In the genomic region with DNA sequence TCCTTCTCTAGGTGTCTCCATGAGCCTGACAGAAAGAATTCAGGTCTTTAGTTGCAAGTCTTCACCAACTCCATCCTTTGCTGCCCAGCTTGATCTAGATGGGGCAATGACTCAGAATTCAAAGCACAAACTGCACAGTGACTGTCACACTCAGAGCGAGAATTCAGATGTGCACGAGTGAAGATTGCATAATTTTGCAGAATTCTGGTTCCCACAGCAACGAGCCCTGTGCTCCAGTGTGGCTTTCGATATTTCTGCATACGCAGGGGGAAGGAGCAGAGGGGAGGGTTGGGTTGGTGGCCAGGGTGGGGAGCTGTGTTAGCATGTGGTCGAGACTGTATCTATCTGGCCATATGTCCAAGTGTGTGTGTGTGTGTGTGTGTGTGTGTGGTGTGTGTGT, we compare ENCODE assay signal across 10 mouse cellular contexts. TPM values are rescaled to one million over a fixed set of nuclear protein-coding genes. Genes with fewer than 3 reads are reported as not detected.
DNase-seq lines count a peak whose midpoint lies in the region; ATAC-seq and TF ChIP-seq lines count a peak whose summit lies in the region.
"Had no signal": no experiment of that assay in that cellular context is flagged by ENCODE, and none has a peak within 500 bp of the region (broad histone marks: within the 10 kb centered on the region; RNA-seq: fewer than 3 reads in every experiment).

No protein-coding gene starts in this region.

- no peak overlapping the region for H3K9ac ChIP-seq in midbrain, embryonic 11.5 days (ENCODE audit: low read length)
- no peak overlapping the region for H3K9ac ChIP-seq in midbrain, embryonic 13.5 days (replicated peaks)
- no peak overlapping the region for H3K9ac ChIP-seq in intestine, postnatal 0 days (ENCODE audit: low read depth, low read length)
- H3K9ac ChIP-seq: hindbrain, embryonic 14.5 days; limb, embryonic 15.5 days had no signal

- intact Hi-C loops in left cerebral cortex, postnatal 25 days (cut with DNase I) = no loop called here

- 75% methylated on average over 6 of the region's 6 CpGs for WGBS in midbrain, embryonic 11.5 days
- 69% methylated on average over 6 of the region's 6 CpGs for WGBS in midbrain, embryonic 13.5 days
- WGBS in intestine, postnatal 0 days = 61% methylated on average over 6 of the region's 6 CpGs

- H3K27ac ChIP-seq in midbrain, embryonic 11.5 days (ENCODE audit: low read depth, low read length) = no peak overlapping the region
- H3K27ac ChIP-seq in midbrain, embryonic 13.5 days = no peak overlapping the region
- no peak overlapping the region for H3K27ac ChIP-seq in intestine, postnatal 0 days (ENCODE audit: low read depth, low read length)
- H3K27ac ChIP-seq: hindbrain, embryonic 14.5 days; limb, embryonic 15.5 days had no signal

- peak; percentile 33 for DNase-seq in midbrain, embryonic 11.5 days (ENCODE audit: low spot score, missing footprints)
- peak; percentile 58 to 83 for DNase-seq in frontal cortex, postnatal 36 days (ENCODE audit: low spot score in 2 of 2)
- DNase-seq in left cerebral cortex, postnatal 25 days (ENCODE audit: low spot score in 2 of 2) = peak; percentile 75 to 93
- DNase-seq in ovary, postnatal 10 days (ENCODE audit: low spot score) = no peak
- no peak for DNase-seq in retina, embryonic 14.5 days (ENCODE audit: low spot score)

- H3K27me3 ChIP-seq in midbrain, embryonic 11.5 days (ENCODE audit: control insufficient read depth, insufficient read depth, low read length) = no peaks in the 10 kb centered on the region
- no peaks in the 10 kb centered on the region for H3K27me3 ChIP-seq in midbrain, embryonic 13.5 days
- H3K27me3 ChIP-seq in intestine, postnatal 0 days (replicated peaks; ENCODE audit: control insufficient read depth, insufficient read depth, low read length) = no peaks in the 10 kb centered on the region
- H3K27me3 ChIP-seq: limb, embryonic 15.5 days had no signal

- TF ChIP-seq CTCF in intestine, postnatal 0 days (IDR thresholded peaks at IDR 0.05; ENCODE audit: low read depth) = no peak

- H3K4me2 ChIP-seq in midbrain, embryonic 11.5 days = no peak overlapping the region
- H3K4me2 ChIP-seq in midbrain, embryonic 13.5 days (replicated peaks) = no peak overlapping the region
- no peak overlapping the region for H3K4me2 ChIP-seq in intestine, postnatal 0 days (replicated peaks; ENCODE audit: low read depth)
- H3K4me2 ChIP-seq: hindbrain, embryonic 14.5 days; limb, embryonic 15.5 days had no signal

- no peak overlapping the region for H3K4me3 ChIP-seq in midbrain, embryonic 11.5 days (ENCODE audit: low read depth, low read length)
- no peak overlapping the region for H3K4me3 ChIP-seq in midbrain, embryonic 13.5 days (replicated peaks)
- H3K4me3 ChIP-seq in intestine, postnatal 0 days (ENCODE audit: low read depth, low read length) = no peak overlapping the region
- H3K4me3 ChIP-seq: limb, embryonic 15.5 days had no signal

- H3K9me3 ChIP-seq in midbrain, embryonic 11.5 days (ENCODE audit: control insufficient read depth, low read length) = no peaks in the 10 kb centered on the region
- H3K9me3 ChIP-seq in midbrain, embryonic 13.5 days = no peaks in the 10 kb centered on the region
- H3K9me3 ChIP-seq in intestine, postnatal 0 days (ENCODE audit: control insufficient read depth) = no peaks in the 10 kb centered on the region
- H3K9me3 ChIP-seq: limb, embryonic 15.5 days had no signal

- no peak for ATAC-seq in midbrain, embryonic 11.5 days (ENCODE audit: low FRiP score)
- no peak for ATAC-seq in midbrain, embryonic 13.5 days
- ATAC-seq in intestine, postnatal 0 days = no peak

- H3K4me1 ChIP-seq in midbrain, embryonic 11.5 days (ENCODE audit: control insufficient read depth, insufficient read depth, low read length) = no peaks in the 10 kb centered on the region
- H3K4me1 ChIP-seq in midbrain, embryonic 13.5 days (replicated peaks) = no peaks in the 10 kb centered on the region
- no peaks in the 10 kb centered on the region for H3K4me1 ChIP-seq in intestine, postnatal 0 days (replicated peaks; ENCODE audit: control insufficient read depth, insufficient read depth, low read length)
- H3K4me1 ChIP-seq: limb, embryonic 15.5 days had no signal

- no peaks in the 10 kb centered on the region for H3K36me3 ChIP-seq in midbrain, embryonic 11.5 days (ENCODE audit: control insufficient read depth, insufficient read depth, low read length)
- no peaks in the 10 kb centered on the region for H3K36me3 ChIP-seq in midbrain, embryonic 13.5 days
- no peaks in the 10 kb centered on the region for H3K36me3 ChIP-seq in intestine, postnatal 0 days (ENCODE audit: control insufficient read depth, insufficient read depth)
- H3K36me3 ChIP-seq: limb, embryonic 15.5 days had no signal

RNA-seq across cellular contexts. Expression of a gene that starts 28.8 kb away (rescaled TPM):
- polyA plus RNA-seq in midbrain, embryonic 11.5 days (2014; fragmentation: Nextera tagmentation; extraction: Ambion mirVana) = not detected in 2 replicates
- not detected in 2 replicates for polyA plus RNA-seq in midbrain, embryonic 13.5 days (2015; fragmentation: Nextera tagmentation; extraction: Ambion mirVana)
- 1 to 10 TPM; 1.9 to 3.3 TPM for total RNA-seq in left cerebral cortex, postnatal 25 days (2021)
- 0.05 TPM in 1 of 2 replicates, not detected in the other for polyA plus RNA-seq in intestine, postnatal 0 days (2015; fragmentation: Nextera tagmentation; extraction: Ambion mirVana)
- polyA plus RNA-seq: hindbrain, embryonic 14.5 days; limb, embryonic 15.5 days; neural tube, embryonic 11.5 days had no signal

RNA-seq across cellular contexts. Expression of a gene that starts 38.5 kb away (rescaled TPM):
- polyA plus RNA-seq in midbrain, embryonic 11.5 days (2014; fragmentation: Nextera tagmentation; extraction: Ambion mirVana) = 0.18 and 0.25 TPM in 2 replicates
- 0.28 and 0.59 TPM in 2 replicates for polyA plus RNA-seq in midbrain, embryonic 13.5 days (2015; fragmentation: Nextera tagmentation; extraction: Ambion mirVana)
- total RNA-seq in left cerebral cortex, postnatal 25 days (2021) = 1 to 10 TPM; 1.9 to 2.0 TPM
- polyA plus RNA-seq in intestine, postnatal 0 days (2015; fragmentation: Nextera tagmentation; extraction: Ambion mirVana) = 0.93 and 0.94 TPM in 2 replicates

Comparison
In these comparisons a context has a peak if more than half of its experiments do, and no peak if none do; other contexts are left out.
1. DNase-seq: peak in midbrain, embryonic 11.5 days (single experiment), frontal cortex, postnatal 36 days (2 of 2) and left cerebral cortex, postnatal 25 days (2 of 2); none in ovary, postnatal 10 days (single experiment) and retina, embryonic 14.5 days (single experiment).